Mouse (Mus musculus): ENCODE measurements around the gene Ssna1.
"Not testable (repeated sequence)": the region's sequence is repeated elsewhere in the genome, so short reads cannot be mapped to it uniquely, and the experiment has no call there.

The Ssna1 gene

DNA sequence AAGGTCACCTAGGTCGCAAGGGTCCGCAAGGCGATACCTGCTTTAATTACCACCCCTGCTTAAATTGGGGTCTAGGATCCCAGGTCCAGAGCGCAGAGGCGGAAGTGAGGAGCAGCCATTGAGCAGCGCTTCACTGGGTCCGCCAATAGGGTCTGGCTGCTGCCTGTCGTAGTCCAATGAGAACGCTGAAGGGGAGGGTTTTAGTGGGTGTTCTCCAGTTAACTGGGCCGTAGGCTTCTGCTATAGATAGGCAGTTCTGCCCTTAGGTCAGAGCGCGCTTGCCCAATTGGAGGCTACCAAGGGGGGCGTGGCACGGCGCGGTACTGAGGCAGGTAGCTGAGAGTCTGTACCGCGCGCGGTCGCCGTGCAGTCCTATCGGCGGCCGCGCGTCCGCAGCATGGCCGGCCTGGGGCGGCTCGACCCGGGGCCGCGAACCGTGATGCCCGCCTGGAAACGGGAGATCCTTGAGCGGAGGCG, 9.9 kb downstream of the Ssna1 start, which contains the start of gene Tprn:
Gene Tprn, plus strand, starts transcription at position 328 of the 477 bp plus-strand sequence.
- DNase-seq (ENCODE audit: low spot score in 2 of 2) = peak; percentile 94 to 97

DNA sequence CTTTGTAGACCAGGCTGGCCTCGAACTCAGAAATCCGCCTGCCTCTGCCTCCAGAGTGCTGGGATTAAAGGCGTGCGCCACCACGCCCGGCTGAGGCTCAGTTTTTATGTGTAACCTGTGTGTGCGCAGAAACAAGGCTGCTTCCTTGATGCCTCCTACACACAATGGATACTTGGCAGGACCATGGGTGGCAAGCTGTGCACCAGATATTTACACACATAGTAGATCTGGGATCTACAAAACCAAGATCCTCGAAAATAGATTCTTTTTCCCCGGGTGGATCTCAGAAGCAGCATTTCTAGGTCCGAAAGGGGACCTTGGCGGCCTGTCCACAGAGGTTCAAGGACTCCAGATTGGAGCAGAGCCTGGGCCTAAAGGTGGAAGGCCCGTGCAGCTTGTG, 10.4 kb downstream of the Ssna1 start:
- peak in 1 of 2 experiments; percentile 42 for DNase-seq (ENCODE audit: low spot score in 2 of 2)

DNA sequence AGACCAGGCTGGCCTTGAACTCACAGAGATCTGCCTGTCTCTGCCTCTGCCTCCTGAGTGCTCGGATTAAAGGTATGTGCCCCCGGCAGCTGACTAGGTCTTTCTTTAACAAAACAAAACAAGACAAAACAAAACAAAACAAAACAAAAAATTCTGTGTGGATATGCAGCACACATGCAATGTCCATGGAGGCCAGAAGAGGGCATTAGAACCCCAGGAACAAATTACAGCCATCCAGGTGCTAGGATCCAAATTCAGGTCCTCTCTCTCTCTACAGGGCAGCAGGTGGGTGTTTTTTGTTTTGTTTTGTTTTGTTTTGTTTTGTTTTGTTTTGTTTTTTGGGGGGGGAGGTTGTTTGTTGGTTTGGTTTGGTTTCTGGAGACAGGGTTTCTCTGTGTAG, 13.4 kb downstream of the Ssna1 start:
- no peak for DNase-seq (ENCODE audit: low spot score in 2 of 2)

DNA sequence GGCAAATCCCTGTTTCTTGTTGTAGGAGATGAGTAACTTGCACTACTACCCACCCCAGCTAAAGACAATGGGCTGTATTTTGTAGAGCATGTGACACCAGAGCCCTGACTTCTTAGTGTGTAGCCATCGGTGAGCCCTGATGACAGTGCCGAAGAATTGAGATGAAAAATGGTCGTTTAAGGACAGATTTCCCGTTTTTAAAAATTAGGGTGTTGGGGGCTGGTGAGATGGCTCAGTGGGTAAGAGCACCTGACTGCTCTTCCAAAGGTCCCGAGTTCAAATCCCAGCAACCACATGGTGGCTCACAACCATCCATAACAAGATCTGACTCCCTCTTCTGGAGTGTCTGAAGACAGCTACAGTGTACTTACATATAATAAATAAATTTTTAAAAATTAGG, 15.0 kb downstream of the Ssna1 start:
- not testable (repeated sequence) for DNase-seq (ENCODE audit: low spot score in 2 of 2)

DNA sequence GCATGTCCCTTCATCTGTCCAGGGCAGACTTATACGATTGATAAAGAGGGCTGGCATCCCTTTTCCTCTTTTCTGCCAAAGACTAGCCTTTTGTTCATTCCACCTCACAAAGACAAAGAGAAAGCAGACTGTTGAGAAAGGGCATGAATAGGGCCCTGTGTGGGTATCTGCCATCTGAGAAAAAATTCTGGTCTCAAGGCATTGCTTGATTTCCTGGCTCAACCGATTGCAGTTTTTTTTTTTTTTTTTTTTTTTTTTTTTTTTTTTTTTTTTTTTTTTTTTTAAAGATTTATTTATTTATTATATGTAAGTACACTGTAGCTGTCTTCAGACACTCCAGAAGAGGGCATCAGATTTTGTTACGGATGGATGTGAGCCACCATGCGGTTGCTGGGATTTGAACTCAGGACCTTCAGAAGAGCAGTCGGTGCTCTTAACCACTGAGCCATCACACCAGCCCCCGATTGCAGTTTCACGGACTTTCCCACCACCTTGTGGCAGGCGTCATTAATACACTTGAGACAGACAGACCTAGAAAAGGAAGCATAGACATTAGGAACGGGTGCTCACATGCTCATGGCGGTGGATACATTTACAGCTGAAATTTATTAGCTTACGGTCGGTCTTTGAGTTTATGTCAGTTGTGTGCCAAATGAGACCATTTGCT, 15.7 kb downstream of the Ssna1 start:
- DNase-seq (ENCODE audit: low spot score in 2 of 2) = not testable (repeated sequence)

DNA sequence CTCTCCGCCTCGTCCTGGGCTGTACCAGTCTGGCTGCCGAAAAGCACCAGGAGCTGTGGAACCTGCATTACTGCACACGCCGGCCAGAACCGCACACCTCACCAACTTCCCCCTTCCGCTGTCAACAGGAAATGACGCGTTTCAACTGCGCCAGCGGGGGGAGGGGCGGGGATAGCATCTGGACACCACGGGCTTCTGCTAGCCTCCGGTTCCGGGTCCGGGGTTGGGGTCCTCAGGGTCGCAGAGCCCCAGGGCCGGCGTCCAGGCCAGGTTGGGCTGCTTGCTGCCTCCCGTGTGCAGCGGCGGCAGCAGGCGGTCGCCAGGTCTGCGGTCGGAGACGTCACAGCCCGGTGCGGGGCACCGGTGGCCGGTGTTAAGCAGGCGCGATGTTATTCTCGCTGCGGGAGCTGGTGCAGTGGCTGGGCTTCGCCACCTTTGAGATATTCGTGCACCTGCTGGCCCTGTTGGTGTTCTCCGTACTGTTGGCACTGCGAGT, 16.9 kb downstream of the Ssna1 start, which contains the start of gene Tmem203:
Gene Tmem203, plus strand, starts transcription at position 156 of the 496 bp plus-strand sequence.
- DNase-seq (ENCODE audit: low spot score in 2 of 2) = peak; percentile 75 to 77

DNA sequence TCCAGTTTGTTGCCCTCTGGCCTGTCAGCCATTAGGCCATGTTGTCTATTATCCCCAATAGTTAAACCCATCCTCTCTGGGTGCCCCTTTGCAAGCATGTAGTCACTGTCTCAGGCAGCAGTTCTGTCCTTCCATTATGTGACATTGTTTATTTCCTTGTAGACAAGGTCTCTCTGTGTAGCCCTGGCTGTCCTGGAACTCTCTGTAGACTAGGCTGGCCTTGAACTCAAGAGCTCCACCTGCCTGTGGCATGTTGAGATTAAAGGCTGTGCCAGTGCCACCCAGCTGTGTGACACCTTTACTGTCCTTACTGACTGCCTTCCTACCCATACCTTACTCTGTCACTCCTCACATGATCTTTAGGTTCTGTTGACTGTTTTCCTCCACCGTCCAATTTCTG, 19.9 kb downstream of the Ssna1 start:
- DNase-seq (ENCODE audit: low spot score in 2 of 2) = no peak

DNA sequence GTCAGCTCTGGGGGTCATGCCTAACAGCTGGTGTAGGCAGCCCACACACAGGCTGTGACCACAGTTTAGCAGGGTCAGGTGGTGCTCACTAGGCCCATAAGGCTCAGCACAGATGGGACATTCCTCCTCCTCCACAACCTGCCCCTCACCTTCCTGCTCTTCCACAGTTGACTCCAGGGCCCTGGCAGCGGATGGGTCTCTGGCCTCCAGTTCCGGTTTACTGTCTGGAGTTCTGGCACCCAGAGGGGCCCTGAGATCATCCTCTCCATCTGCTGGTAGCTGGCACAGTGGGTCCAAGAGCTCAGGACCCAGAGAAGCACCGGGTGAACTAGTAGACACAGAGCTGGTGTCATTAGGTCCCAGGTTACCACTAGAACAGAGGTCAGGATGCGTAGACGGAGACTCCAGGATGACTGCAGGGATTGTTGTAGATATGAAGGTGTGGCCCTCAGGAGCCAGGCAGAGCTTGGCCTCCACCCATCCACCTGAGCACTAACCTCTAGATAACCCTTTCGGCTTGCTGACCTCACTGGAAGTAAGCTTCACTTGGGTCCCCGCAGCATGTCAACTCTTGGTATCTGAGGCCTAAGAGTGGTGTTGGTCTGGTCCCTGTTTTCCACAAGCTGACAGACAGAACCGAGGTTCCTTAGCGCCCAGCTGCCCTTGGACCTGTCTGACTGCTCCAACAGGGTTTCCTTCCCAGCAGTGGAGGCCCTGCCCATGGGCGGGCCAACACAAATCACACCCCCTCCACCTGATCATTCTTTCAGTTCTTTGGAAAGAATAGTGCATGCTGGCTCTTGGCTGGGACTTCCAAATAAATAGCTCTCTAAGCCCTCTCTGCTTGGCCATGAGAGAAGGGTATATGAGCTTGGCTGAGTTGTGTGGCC, 25.8 kb downstream of the Ssna1 start, which contains the start of gene AL732309.1:
Gene AL732309.1, minus strand, starts transcription at position 681 of the 890 bp plus-strand sequence.
- DNase-seq (ENCODE audit: low spot score in 2 of 2) = no peak

DNA sequence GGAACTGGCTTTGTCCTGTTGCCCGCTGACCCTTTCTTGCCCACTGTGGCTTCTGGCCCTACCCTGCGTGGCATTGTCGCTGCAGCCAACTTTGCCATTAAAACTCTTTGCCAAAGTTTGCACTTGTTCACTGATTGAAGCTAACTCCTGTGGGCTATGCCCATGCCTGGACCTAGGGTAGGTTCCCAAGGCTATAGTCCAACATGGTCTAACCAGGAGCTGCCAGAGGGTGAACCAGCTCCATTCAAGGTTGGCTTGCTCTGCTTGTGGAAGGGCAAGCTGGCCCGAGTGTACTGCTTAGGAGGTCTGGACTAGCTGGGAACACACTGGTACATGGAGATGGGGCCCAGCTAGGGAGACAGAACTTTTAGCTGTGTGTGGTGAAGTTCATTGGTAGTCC, 28.1 kb downstream of the Ssna1 start:
- DNase-seq (ENCODE audit: low spot score in 2 of 2) = no peak

DNA sequence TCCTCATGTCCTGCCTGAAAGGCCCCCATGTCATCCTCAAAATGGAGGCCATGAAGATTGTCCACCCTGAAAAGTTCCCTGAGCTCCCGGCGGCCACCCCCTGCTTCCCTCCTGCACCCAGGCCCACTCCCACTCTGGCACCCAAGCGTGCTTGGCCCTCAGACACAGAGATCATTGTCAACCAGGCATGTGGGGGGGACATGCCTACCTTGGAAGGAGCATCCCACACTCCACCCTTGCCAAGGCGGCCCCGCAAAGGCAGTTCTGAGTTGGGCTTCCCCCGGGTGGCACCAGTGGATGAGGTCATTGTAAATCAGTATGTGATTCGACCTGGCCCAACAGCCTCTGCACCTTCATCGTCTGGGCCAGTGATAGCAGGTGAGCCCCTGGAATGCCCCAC, 28.9 kb downstream of the Ssna1 start:
- no peak for DNase-seq (ENCODE audit: low spot score in 2 of 2)

DNA sequence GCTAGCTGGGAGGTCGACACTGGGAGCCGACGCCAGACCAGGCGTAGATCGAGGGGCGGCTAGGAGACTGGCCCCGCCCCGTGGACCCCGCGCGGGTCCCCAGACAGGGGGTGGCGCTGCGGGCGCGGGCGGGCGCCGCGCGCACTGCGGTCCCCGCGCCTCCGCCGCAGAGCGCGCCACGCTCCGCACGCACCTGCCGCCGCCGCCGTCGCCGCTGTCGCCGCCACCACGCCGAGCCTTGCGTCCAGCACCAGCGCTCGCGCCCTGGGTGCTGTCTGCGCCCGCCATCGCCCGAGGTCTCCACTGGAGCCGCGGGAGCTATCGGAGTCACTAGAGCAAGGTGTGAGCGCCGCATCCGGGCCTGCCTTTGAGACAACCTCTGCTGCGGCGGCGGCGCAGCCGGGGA, 30.1 kb downstream of the Ssna1 start, which contains the start of the genes Rnf208 and Cysrt1:
Gene Rnf208, plus strand, starts transcription at position 155 of the 406 bp plus-strand sequence.
Gene Cysrt1, minus strand, starts transcription at position 352 of the 406 bp plus-strand sequence.
- DNase-seq (ENCODE audit: low spot score in 2 of 2) = no peak

DNA sequence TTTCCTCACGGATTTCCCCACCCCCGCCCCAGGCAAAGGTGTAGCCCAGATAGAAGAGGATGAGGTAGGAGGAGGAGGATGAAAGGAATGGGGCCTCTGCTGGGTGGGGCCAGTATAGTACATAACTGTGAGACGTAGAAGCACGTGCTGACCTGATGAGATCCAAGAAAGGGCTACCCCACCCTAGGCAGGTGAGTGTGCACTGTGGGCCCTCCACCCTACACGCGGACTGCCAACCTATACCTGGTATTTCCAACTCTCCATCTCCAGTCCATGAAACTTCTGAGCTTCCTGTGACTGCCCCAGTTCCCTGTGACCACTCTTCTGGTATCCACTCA, 30.8 kb downstream of the Ssna1 start:
- DNase-seq (ENCODE audit: low spot score in 2 of 2) = no peak

DNA sequence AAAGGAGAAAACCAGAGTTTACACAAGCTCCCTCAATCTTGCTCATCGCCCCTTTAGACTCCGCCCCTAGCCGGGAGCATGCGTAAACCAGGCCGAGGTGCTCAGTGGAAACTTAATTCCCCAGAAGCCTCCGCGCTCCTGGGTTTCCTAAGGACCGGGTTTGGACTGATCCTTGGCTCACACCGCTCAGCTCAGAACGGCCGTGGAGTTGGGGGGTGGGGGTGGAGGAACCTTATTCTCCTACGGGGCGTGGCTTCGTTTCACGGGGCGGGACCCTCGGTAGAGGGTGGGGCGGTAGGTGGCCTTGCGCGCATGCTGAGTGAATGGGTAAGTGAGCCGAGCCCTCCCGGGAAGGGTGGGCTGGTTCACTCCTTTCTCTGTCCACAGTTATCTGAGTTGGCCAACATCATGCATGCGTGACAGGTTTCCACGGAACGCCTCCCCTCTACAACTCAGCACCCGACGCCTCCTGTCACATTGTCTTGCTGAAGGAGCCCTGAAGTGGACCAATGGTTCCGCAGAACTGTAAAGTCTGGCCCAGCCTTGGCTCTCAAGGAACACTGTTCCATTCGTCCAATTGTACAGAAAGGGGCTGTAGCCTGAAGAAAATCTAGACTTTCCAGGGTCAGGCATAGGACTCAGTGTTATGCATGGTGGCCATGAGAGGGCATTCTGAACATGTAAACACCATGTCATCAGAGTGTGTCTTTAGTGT, 31.4 kb downstream of the Ssna1 start:
- DNase-seq (ENCODE audit: low spot score in 2 of 2) = peak; percentile 61 to 73

DNA sequence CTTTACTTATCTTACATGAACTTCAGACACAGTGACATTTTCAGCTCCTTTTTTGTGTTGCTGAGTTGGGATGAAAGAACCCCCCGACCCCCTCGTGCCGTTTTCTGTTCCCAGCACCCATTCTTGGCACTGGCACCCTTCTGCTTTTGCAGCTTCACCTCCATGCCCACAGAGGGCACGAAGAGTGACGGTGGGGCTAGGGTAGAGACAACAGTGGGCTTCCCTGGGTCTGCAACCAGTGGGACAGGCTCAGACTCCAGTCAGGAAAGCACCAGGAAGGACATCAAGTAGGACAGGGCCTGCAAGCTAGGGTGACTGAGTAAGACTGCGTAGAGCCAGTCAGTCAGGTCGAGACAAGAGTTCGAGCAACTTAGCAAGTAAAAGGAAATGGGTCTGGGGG, 31.9 kb downstream of the Ssna1 start:
- DNase-seq (ENCODE audit: low spot score in 2 of 2) = no peak

DNA sequence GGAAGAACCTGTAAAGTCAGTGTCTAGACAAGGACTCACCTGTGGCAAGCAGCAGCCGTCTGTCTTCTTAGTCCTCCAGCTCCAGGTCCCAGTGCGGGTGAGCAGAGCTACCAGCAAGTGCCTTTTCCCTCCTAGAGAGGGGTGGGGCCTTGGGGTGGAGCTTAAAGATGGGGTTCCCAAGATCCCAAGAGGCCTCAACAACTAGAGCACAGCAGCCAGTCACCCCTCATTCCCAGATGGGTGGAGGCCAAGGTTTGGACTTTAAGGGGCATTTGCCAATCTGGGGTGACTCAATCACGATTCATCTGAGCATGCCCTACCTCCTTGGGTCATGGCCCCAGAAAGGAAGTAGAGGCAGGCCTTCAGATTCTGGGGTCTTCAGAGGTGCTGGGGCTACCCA, 32.5 kb downstream of the Ssna1 start:
- no peak for DNase-seq (ENCODE audit: low spot score in 2 of 2)

DNA sequence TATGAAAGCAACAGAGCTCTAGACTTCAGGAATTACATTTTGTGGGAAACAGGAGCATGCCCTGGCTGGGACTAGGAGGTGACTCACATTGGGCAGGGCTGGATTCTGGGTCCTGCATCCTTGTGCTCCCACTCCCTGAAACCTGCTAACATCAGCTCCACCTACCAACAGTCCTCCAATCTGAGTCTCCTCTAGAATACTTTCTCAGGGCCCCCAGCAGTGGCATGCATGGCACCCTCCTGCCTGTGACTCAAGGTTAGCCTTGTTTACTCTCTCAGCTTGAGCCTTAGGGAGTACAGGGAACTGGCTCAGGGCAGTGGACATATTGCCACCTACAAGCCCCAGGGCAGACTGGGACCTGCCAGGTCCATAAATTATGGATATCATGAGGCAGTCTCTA, 34.1 kb downstream of the Ssna1 start:
- no peak for DNase-seq (ENCODE audit: low spot score in 2 of 2)

DNA sequence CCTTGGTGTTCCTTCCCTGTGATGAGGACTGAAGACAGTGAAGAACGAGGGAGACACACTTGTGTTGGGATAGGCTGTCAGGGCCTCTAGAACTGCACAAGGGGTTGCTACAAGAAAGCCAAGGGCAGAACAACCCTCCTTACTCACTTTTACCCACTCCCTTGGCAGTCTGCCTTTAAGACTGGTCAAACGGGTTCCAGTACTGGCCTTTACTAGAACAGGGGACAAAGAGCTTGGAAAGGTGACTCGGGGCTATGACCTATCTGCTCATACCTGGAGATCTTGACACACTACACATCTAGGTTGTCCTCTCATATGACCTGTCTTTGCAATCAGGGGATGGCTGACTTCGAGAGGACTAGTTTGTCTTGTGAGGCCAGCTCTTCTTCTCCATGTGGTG, 34.7 kb downstream of the Ssna1 start:
- no peak for DNase-seq (ENCODE audit: low spot score in 2 of 2)

DNA sequence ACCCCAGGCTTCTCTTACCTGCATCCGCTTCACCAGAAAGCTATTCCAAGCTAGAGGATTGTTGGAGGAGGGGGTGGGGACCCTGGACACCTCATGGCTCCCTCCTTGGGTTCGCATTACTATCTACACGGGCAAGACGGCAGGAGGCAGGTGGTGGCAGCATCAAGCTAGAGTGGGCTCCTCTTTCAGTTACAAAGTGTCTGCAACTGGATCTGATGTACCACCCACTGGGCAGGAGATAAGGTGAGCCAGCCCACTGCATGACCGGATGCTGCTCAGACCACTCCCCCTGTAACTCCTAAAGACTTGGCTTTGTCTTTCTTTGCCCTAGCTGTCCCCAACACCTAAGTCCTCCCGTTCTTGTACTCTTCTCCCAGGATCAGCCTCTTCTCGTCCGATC, 35.6 kb downstream of the Ssna1 start, which contains the start of gene Rnf224:
Gene Rnf224, minus strand, starts transcription at position 174 of the 400 bp plus-strand sequence.
- DNase-seq (ENCODE audit: low spot score in 2 of 2) = no peak

DNA sequence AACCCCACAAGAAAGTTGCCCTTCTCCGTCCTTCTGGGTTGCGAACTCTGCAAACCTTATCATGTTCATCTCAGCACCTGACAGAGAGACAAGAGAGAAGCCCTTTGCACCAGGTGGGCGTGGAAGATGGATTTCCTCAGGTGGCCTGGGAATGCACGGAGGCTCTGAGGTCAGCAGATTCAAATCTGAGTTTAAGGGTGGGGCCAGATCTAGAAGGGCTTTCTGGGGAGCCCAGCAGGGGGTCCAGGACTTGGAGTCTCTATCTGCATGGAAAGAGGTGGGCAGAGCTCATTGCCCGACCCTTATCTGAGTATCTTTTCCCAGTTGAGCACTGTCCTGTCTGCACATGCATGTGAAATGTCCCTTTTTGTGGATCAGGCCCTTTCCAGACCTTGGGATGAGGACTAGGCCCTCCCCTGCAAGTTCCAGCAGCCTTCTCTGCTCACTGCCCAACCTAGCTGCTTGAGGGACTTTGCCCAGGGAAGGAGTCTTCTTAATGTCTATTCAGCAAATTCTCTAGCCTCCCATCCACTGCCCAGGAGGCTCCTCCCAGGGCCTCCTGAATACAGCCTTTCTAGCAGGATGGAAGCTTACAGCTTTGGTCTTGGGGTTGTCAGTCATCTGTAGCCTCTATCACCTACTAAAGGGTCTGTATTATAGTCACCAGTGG, 37.6 kb downstream of the Ssna1 start:
- no peak for DNase-seq (ENCODE audit: low spot score in 2 of 2)

DNA sequence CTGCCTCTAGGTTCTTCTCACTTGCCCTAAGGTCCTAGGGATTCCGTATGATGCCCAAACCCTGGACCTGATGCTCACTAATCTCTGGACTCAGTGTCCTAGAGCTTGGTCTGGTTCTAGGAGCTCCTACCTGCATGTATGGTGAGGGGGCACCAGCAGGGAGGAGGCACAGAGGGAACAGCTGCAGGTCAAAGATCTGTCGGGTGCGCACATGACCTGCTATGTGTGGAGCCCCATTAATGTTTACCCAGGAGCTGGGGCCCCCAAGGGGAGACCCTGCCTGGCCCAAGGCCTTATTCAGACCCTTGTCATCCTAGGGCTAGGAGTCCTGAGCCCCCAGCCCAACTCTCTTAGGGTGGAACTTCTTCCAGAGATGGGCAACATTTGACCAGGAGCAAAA, 38.2 kb downstream of the Ssna1 start, which contains the start of gene Slc34a3:
Gene Slc34a3, minus strand, starts transcription at position 315 of the 400 bp plus-strand sequence.
- no peak for DNase-seq (ENCODE audit: low spot score in 2 of 2)

DNA sequence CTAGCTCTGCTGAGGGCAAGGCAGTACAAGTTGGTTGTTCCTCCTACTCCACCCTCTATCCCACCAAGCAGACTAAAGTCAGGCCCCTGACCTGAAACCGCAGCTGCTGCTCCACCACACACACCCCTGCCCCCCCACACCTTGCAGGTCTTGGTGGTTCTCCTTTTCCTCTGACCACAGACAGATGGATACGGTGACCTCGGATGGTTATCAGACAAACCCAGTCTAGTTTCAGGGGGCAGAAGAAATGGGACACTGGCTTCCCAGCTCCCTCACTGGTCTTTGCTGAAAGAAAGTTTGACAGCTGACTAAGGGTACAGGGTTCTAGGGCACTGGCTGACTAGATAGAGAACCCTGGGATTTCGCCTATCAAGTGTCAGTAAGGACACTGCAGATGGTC, 38.8 kb downstream of the Ssna1 start:
- DNase-seq (ENCODE audit: low spot score in 2 of 2) = no peak

All from right cerebral cortex, postnatal 36 days (tissue).